Mouse (Mus musculus) right cerebral cortex, postnatal 36 days (tissue): Measurements from ENCODE around the gene Myog.
"Not testable (repeated sequence)": the region's sequence is repeated elsewhere in the genome, so short reads cannot be mapped to it uniquely, and the experiment has no call there.

Source experiments
- DNase-seq, 2 experiments: peaks; one replicate each; pipeline ENCODE4 v3.0.0; 2022; ENCODE audit warnings: low spot score in 2 of 2, mixed read lengths in 1 of 2

The Myog gene

DNA sequence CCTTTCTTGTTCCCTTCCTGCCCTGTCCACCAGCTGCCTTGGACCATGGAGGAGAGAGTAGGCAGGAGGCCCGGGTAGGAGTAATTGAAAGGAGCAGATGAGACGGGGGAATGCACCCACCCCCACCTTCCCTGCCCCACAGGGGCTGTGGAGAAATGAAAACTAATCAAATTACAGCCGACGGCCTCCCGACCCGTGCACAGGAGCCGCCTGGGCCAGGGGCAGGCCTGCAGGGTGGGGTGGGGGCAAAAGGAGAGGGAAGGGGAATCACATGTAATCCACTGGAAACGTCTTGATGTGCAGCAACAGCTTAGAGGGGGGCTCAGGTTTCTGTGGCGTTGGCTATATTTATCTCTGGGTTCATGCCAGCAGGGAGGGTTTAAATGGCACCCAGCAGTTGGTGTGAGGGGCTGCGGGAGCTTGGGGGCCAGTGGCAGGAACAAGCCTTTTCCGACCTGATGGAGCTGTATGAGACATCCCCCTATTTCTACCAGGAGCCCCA lies at the start of gene Myog:
Gene Myog (plus strand): TSS at position 392 of the 502 bp plus-strand sequence.
- no peak for DNase-seq

GRCm38 (mm10) chr1:134240701-134241100 lies 49.1 kb upstream of the Myog start:
- DNase-seq = peak in 1 of 2 experiments; percentile 65

- DNase-seq = no peak
Measured at GRCm38 (mm10) chr1:134241298-134241697, 48.5 kb upstream of the Myog start.

GRCm38 (mm10) chr1:134242286-134242685 lies 47.5 kb upstream of the Myog start:
- no peak for DNase-seq

DNA sequence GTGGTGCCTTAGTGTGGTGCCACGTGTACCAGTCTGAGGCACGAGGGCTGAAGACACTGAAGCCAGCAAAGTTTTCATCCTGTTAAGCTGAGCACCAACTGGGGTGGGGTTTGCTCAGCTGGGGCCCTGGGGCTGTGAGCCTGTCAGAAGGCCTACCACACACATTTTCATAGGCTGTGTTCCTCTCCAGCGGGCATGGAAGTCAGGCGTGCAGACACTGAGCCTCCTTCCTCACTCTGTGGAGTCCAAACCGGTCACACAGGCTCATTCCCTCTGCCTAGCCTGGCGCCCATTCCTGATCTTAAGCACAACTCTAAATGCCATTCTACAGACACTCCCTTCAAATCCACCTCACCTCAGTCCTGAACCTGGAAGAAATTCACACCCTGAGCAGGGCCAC lies 46.3 kb upstream of the Myog start:
- DNase-seq = no peak

GRCm38 (mm10) chr1:134243948-134244914 lies 45.6 kb upstream of the Myog start:
- peak; percentile 81 to 84 for DNase-seq

DNA sequence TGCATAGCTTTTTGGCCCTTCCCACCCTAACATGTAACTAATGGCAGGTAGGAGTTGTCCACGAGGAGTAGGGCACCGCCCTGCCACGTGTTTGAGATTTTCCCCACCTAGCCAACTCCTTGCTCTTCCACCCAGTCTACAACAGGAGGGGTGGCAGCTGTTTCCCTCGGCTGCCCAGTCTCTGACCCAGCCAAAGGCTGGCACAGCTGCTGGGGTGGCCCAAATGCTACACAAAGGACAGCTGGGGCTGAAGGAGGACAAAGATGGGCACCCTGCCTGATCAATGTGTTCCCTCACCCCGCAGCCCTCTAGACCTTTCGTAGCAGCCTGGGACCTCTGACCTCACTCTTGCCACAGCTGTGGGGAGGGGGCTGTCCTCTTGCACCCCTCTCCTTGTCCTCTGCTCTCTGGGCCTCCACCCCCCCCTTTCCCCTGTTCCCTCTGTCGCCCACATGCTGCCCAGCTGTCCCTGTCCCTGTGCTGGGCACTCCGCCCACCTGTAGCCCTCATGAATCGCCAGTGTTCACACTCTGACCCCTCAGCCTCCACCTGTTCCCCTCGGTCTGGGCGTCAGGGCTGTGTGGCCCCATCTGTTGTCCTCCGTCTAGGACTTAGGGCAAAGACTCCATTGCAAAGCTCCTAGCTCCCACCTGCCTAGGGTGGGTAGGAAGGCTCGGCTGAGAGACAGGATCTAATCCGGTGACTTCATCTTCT lies 44.6 kb upstream of the Myog start:
- DNase-seq = no peak

GRCm38 (mm10) chr1:134246590-134246989 lies 43.2 kb upstream of the Myog start:
- no peak for DNase-seq

DNA sequence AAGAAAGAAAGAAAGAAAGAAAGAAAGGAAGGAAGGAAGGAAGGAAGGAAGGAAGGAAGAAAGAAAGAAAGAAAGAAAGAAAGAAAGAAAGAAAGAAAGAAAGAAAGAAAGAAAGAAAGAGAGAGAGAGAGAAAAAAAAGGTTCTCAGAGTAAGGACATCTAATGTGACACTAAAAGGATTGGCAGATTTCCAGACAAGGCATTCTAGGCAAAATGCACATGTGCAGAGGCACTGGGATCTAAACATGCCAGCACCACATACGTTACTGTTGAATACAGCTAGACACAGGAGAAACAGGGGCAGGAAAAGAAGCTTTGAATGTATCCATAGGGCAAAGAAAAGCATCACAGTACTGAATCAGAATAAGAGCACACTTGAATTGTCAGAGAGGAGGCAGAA lies 40.1 kb upstream of the Myog start:
- DNase-seq = not testable (repeated sequence)

DNA sequence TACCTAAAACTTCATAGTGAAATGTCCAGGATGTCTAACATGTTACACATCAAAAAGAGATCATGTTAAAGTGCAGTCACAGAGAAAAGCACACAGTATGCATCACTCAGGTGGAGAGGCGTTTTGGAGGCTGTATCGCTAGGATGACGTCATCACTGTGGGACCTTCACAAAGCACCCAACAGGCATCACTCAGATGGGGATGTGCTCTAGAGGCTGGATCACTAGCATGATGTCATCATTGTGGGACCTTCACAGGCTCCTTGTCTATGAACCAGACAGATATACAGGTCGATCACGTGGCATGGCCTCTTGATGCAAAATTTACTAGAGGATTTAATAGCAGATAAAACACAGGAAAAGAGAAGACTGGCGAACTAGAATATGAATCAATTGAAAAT lies 25.4 kb upstream of the Myog start:
- no peak for DNase-seq

GRCm38 (mm10) chr1:134265797-134266196 lies 24.0 kb upstream of the Myog start:
- no peak for DNase-seq

DNA sequence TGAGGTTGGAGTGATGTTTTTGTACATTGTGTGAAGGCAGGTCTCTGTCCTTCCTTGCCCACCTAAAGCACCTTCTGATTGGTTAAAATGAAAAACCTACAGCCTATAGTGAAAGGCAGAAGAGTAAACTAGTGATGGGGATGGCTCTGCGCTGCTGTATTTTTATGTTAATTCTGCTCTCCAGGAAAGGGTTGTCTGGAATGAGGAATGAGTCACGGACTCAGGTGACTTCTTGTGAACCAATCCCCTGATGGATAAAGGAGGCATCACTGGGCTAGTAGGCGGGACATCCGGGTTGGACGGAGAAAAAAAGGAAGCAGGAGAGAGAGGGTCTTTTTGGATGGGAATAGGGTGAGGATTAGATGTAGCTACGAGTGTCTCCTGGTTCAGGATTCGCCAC lies 19.8 kb upstream of the Myog start:
- no peak for DNase-seq

DNA sequence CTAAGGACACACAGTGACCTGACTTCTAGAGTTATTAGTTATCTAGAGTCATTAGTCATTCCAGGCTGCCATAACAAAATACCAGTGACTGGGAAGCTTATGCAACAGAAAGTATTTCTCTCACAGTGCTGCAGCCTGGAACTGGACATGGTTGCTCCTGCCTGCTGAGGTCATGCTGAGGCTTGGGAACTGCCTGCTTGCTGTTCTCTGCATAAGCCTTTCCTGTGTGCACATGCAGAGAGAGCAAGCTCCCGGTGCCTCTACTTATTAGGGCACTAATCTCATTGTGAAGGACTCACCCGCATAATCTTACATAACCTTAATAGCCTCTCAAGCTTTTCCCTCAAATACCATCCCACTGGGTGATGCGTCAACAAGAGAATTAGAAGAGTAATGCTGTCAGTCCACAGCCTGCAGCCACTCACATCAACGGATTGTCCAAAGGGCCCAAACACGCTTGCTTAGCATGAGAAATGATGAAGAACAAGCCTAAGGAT lies 17.0 kb upstream of the Myog start:
- no peak for DNase-seq

- peak; percentile 29 to 55 for DNase-seq
Measured at GRCm38 (mm10) chr1:134273493-134274395, 16.0 kb upstream of the Myog start.

- DNase-seq = no peak
Measured at GRCm38 (mm10) chr1:134274483-134274920, 15.3 kb upstream of the Myog start.

DNA sequence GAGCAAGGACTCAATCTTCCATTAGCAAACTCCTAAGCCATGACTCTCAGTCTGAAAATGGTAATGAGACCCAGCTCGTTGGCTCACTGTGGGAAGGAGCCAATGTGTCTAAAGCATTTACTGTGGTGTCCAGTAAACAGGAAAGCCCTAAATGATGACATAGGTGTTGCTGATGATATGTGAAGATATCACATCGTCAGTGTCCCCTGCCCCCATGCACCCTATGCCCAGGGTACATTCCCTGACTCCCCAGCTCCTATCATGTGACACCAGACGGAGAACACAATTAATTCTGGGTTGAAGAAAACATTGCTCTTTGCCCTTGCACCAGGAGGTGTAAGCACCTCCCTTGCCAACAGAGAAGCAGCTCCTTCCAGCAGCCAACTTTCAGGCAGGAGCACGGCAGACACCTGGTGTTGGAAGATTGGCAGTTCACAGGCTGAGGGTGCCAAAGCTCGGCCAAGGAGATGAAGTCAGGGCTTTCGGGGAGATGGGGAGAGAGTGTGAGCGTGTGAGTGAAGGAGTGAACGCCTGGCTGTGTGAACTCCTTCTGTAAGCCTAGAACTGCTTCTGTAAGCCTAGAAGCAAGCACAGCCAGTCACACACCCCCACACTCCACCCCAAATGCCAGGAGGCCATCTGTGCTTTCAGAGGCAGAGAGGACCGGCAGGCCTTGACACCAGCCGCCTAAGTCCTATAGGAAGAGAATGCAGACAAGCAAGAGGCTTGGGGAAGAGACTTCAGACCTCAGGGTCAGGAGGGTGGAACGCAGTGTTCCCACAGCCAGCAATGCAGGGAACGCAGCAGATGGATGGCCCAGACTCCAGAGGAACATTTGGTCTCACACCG lies 13.9 kb upstream of the Myog start:
- DNase-seq = peak; percentile 15 to 27

DNA sequence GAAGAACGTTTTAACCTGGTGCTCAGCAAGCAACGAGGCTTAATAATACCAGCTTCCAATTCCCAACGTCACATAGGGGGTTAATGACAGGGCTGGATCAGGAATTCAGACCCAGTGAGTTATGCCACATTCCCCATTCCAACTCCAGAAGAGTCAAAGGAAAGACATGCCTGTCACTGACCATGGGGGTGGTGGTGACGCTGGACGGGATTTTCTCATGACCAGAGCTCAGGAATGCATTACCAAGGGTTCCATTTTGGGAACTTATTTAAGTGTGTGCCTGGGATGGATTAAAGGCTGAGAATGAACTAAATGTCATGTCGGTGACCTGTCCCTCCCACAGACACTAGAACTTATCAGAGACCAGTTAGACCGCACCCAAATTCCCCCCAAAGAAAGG lies 13.0 kb upstream of the Myog start:
- no peak for DNase-seq

GRCm38 (mm10) chr1:134280174-134280573 lies 9.6 kb upstream of the Myog start:
- DNase-seq = no peak

- DNase-seq = no peak
Measured at GRCm38 (mm10) chr1:134281563-134281962, 8.2 kb upstream of the Myog start.

DNA sequence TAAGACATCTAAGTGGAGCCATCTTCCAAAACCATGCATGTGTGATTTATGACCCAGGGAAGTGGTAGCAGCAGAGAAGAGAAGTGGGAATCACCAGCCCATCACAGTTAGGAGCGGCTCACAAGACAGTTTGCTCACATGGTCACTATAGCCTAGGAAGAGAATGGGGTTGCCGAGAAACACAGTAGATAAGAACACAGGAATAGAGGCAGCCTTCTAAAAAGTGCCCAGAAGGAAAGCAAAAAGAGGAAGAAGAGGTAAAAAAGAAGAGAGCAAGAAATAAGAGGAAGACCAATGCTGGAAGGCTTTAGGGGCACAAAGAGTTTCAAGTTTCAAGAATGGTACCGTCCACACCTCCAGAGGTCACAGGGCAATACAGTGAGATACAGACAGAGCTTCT lies 7.4 kb upstream of the Myog start:
- no peak for DNase-seq
